Mouse (Mus musculus): ENCODE measurements around the gene Gm5901. TPM values are rescaled to one million over a fixed set of nuclear protein-coding genes. Genes with fewer than 3 reads are reported as not detected.

The Gm5901 gene
- 0.35 TPM in 1 of 2 replicates, not detected in the other for polyA plus RNA-seq (2015; fragmentation: Nextera tagmentation; extraction: Ambion mirVana)

GRCm38 (mm10) chr7:105374866-105375265 is at the start of gene Gm5901:
TSS of gene Gm5901 (plus strand) at chr7:105375038.

DNA sequence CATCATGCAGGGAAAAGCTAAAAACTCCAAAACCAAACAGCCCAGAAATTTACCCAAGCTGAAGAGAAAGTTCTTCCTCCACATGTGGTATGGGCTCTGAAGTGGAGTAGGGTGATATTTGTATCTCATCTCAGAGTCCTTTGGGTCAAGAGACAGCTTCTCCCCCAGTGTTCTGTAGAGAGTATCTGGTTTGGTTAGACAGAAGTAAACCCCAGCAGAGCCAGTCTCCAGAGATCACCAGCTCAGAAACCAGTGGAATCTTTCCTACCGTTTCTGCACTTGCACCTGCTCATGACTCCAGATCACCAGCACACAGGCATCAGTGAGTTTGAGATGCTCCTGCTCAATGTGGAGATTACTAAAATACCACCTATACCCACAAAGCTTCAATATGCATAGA is 40.8 kb upstream of the Gm5901 start, which contains the start of gene Olfr690:
Gene Olfr690, minus strand, starts transcription at position 101 of the 400 bp plus-strand sequence.

DNA sequence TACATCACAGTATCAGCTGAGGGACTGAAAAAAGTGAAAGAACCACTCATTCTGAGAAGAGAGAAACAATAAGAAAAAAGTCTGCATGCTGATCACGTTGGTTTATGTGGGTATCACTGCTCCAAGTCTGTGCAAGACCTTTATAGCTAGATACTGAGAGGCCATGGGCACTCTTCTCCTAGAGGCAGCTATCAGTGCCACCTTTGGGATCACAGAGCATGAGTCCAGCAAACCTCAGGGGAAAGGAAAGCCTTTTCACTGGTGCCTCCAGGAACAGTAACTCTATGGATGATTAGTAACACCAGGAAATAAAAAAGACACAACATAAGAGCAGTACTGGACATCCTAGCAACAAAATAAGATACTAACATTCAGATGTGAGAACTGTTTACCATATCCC is 32.7 kb upstream of the Gm5901 start, which contains the start of gene Olfr691:
Gene Olfr691, minus strand, starts transcription at position 101 of the 400 bp plus-strand sequence.

DNA sequence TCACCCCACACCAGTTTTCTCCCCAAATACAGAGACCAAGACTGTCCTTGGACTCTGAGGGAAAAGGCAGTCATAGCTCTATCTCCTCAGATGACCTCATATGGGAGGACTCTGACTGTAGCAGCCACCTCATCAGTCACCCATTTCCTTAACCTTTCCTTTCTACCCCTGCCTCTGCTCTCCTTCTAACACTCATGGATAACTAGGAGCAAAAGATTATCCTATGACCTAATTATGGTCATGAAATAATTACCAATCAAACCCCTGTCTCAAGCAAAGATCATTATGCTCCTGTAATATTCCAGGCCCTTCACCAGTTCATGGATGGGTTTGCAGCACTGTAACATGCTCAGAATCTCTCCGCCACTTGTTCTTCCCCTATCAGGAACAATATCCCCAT is 6.9 kb upstream of the Gm5901 start, which contains the start of gene Olfr692:
Gene Olfr692, plus strand, starts transcription at position 301 of the 400 bp plus-strand sequence.

DNA sequence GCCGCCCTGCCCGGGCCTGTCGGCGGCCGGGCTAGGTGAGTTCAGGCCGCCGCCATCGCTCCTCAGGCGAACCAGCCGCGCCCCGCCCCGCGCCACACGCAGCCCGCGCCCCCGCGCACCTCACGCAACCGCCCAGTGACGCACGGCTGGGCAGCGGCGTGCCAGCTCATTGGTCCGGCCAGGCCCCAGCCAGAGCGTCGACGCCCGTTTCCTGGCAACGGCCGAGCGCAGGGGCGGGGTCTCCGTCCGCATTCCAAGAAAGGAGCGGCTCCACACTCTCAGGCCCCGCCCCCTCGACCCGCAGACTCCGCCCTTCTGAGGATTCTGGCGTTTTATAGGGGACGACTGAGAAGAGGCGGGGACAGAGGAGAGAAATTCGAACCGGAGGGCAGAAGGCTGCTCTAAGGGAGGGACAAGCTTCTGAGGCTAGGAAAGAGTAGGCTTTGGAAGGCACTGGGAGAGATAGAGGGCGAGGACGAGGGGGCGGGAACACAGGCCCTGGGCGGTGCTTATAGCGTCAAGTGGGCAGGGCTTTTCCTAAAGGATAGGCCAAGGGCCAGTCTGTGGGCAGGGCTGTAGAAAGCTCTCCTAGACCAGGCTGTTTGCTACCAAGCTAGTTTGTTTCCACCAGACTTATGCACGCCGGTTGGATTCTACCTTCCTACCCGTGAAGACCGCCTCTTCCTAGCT is 25.2 kb downstream of the Gm5901 start, which contains the start of gene Fam160a2:
Gene Fam160a2, minus strand, starts transcription at position 120 of the 690 bp plus-strand sequence.

GRCm38 (mm10) chr7:105404268-105404667 is 29.4 kb downstream of the Gm5901 start, which contains the start of gene Cnga4:
TSS of gene Cnga4 (plus strand) at chr7:105404568.

DNA sequence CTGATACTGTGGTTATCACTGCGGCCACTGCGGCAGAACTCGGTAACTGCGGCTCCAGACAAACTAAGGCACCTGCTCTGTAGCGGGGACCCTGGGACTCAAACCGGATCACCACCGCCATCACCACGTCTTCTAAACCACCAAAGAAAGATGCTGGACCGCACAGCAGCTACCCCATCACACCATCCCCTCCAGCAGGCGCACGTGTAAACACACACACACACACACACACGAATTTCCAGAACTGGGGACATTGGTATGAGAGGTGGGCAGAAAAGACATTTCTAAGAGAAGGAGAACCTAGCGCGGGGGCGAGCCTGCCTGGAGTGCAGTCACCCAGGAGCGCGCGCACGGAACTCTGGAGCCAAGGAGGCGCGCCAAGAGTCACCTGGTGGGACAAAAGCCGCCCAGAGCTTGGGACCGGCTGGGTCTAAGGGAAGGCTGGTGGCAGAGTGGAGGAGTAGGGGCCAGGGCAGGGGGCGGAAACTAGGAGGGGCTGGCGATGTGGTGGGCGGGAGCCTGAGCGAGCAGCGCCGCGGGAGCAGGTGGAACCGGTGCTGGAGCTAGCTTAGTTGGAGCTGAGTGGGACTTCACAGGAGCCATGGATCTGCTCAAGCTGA is 50.7 kb downstream of the Gm5901 start, which contains the start of gene Cckbr:
Gene Cckbr, plus strand, starts transcription at position 308 of the 620 bp plus-strand sequence.

Other genes starting within 250 kb of the Gm5901 start
- gene Olfr683, start 228.0 kb upstream of the Gm5901 start, polyA plus RNA-seq (2015; fragmentation: Nextera tagmentation; extraction: Ambion mirVana) = not detected in 2 replicates
- gene Olfr684, start 211.4 kb upstream of the Gm5901 start, polyA plus RNA-seq (2015; fragmentation: Nextera tagmentation; extraction: Ambion mirVana) = not detected in 2 replicates
- not detected in 2 replicates for gene Olfr685, start 189.0 kb upstream of the Gm5901 start, polyA plus RNA-seq (2015; fragmentation: Nextera tagmentation; extraction: Ambion mirVana)
- not detected in 2 replicates for gene Olfr686, start 167.6 kb upstream of the Gm5901 start, polyA plus RNA-seq (2015; fragmentation: Nextera tagmentation; extraction: Ambion mirVana)
- gene Olfr688, start 86.9 kb upstream of the Gm5901 start, polyA plus RNA-seq (2015; fragmentation: Nextera tagmentation; extraction: Ambion mirVana) = not detected in 2 replicates
- gene Olfr689, start 63.9 kb upstream of the Gm5901 start, polyA plus RNA-seq (2015; fragmentation: Nextera tagmentation; extraction: Ambion mirVana) = not detected in 2 replicates
- gene Olfr690, start 40.9 kb upstream of the Gm5901 start, polyA plus RNA-seq (2015; fragmentation: Nextera tagmentation; extraction: Ambion mirVana) = not detected in 2 replicates
- gene Olfr691, start 32.8 kb upstream of the Gm5901 start, polyA plus RNA-seq (2015; fragmentation: Nextera tagmentation; extraction: Ambion mirVana) = not detected in 2 replicates
- gene Olfr692, start 6.8 kb upstream of the Gm5901 start, polyA plus RNA-seq (2015; fragmentation: Nextera tagmentation; extraction: Ambion mirVana) = not detected in 2 replicates
- 22.6 and 25.5 TPM in 2 replicates for gene Fam160a2, start 25.0 kb downstream of the Gm5901 start, polyA plus RNA-seq (2015; fragmentation: Nextera tagmentation; extraction: Ambion mirVana)
- 0.05 TPM in 1 of 2 replicates, not detected in the other for gene Cnga4, start 29.5 kb downstream of the Gm5901 start, polyA plus RNA-seq (2015; fragmentation: Nextera tagmentation; extraction: Ambion mirVana)
- not detected in 2 replicates for gene Cckbr, start 50.7 kb downstream of the Gm5901 start, polyA plus RNA-seq (2015; fragmentation: Nextera tagmentation; extraction: Ambion mirVana)
- 56.0 and 66.3 TPM in 2 replicates for gene Cavin3, start 107.3 kb downstream of the Gm5901 start, polyA plus RNA-seq (2015; fragmentation: Nextera tagmentation; extraction: Ambion mirVana)
- gene Smpd1, start 179.3 kb downstream of the Gm5901 start, polyA plus RNA-seq (2015; fragmentation: Nextera tagmentation; extraction: Ambion mirVana) = 17.5 and 18.0 TPM in 2 replicates
- 3.4 and 4.6 TPM in 2 replicates for gene Apbb1, start 206.6 kb downstream of the Gm5901 start, polyA plus RNA-seq (2015; fragmentation: Nextera tagmentation; extraction: Ambion mirVana)
- gene Hpx, start 225.1 kb downstream of the Gm5901 start, polyA plus RNA-seq (2015; fragmentation: Nextera tagmentation; extraction: Ambion mirVana) = 0.61 and 0.69 TPM in 2 replicates